Mouse (Mus musculus) midbrain, embryonic 15.5 days (tissue): ENCODE measurements at regions not wholly inside any gene's neighbourhood (a gene's known extent, or its start where the extent isn't known, plus 50 kb on each side); places are given as distances from the start of the nearest gene placed in this dataset.
A peak's percentile ranks its signal among the peaks of the same experiment; 100 is the strongest.

ENCODE experiments used
- ATAC-seq: fragments of 200-750 bp; cut with Nextera tagmentation; replicated peaks from 2 replicates; pipeline ENCODE4 v1.8.0; 2017; ENCODE audit warnings: moderate TSS enrichment
- H3K27ac ChIP-seq: fragments of 300-500 bp; sonication (generic); 2 replicates; pipeline ENCODE4 v1.5.1; 2015; ENCODE audit warnings: mild to moderate bottlenecking, inconsistent platforms
- H3K27me3 ChIP-seq: fragments of 300-500 bp; sonication (generic); replicated peaks from 2 replicates; pipeline ENCODE4 v1.6.1; 2015; ENCODE audit warnings: inconsistent platforms
- H3K36me3 ChIP-seq: fragments of 300-500 bp; sonication (generic); replicated peaks from 2 replicates; pipeline ENCODE4 v1.6.1; 2015; ENCODE audit warnings: inconsistent platforms
- H3K4me1 ChIP-seq: fragments of 300-500 bp; sonication (generic); 2 replicates; pipeline ENCODE4 v1.6.1; 2015; ENCODE audit warnings: inconsistent platforms
- H3K4me2 ChIP-seq: fragments of 300-500 bp; sonication (generic); 2 replicates; pipeline ENCODE4 v1.6.1; 2015; ENCODE audit warnings: inconsistent platforms, mild to moderate bottlenecking, moderate library complexity
- H3K4me3 ChIP-seq: fragments of 300-500 bp; sonication (generic); 2 replicates; pipeline ENCODE4 v1.5.1; 2015; ENCODE audit warnings: mild to moderate bottlenecking, inconsistent platforms
- H3K9ac ChIP-seq: fragments of 300-500 bp; sonication (generic); 2 replicates; pipeline ENCODE4 v1.6.1; 2015; ENCODE audit warnings: mild to moderate bottlenecking, inconsistent platforms
- H3K9me3 ChIP-seq: fragments of 300-500 bp; sonication (generic); 2 replicates; pipeline ENCODE4 v1.6.1; 2016; ENCODE audit warnings: inconsistent platforms
- WGBS: fragments of 180-500 bp; shearing (Covaris S2); methylation state at CpG from one replicate; pipeline ENCODE4 v1.1.7; 2015; ENCODE audit warnings: mixed read lengths; 5-methylcytosine and 5-hydroxymethylcytosine counted together

GRCm38 (mm10) chr14:105841888-105842287, 54.7 kb downstream of the Spry2 start:
- Histone ChIP-seq H3K27ac (no peak overlapping the region), H3K4me3 (no peak overlapping the region), H3K36me3 (no peaks in the 10 kb centered on the region), H3K9me3 (no peaks in the 10 kb centered on the region), H3K4me2 (no peak overlapping the region), H3K4me1 (no peaks in the 10 kb centered on the region), H3K27me3 (no peaks in the 10 kb centered on the region), H3K9ac (no peak overlapping the region)
- ATAC-seq: no peak

- H3K4me1 ChIP-seq: no peaks in the 10 kb centered on the region
- H3K27ac ChIP-seq: no peak overlapping the region
- no peak overlapping the region for H3K9ac ChIP-seq
- H3K4me3 ChIP-seq: no peak overlapping the region
- no peak overlapping the region for H3K4me2 ChIP-seq
- no peaks in the 10 kb centered on the region for H3K27me3 ChIP-seq
- no peak for ATAC-seq
- H3K9me3 ChIP-seq: no peaks in the 10 kb centered on the region
- WGBS: 91% methylated on average over 3 of the region's 3 CpGs
- H3K36me3 ChIP-seq: no peaks in the 10 kb centered on the region
These were observed 59.1 kb downstream of the Spry2 start for GRCm38 (mm10) chr14:105837533-105837932.

GRCm38 (mm10) chr14:105830701-105831100, 65.9 kb downstream of the Spry2 start:
- no peak overlapping the region for H3K27ac ChIP-seq
- H3K4me3 ChIP-seq: no peak overlapping the region
- no peak for ATAC-seq
- no peak overlapping the region for H3K9ac ChIP-seq
- 92% methylated on average over 12 of the region's 12 CpGs for WGBS
- H3K27me3 ChIP-seq: no peaks in the 10 kb centered on the region
- no peaks in the 10 kb centered on the region for H3K4me1 ChIP-seq
- H3K36me3 ChIP-seq: no peaks in the 10 kb centered on the region
- H3K4me2 ChIP-seq: no peak overlapping the region
- H3K9me3 ChIP-seq: no peaks in the 10 kb centered on the region

- no peak for ATAC-seq
These were observed 66.3 kb downstream of the Spry2 start for GRCm38 (mm10) chr14:105830301-105830700.

GRCm38 (mm10) chr14:105823129-105823528, 73.5 kb downstream of the Spry2 start:
- WGBS: 89% methylated on average over 8 of the region's 8 CpGs
- H3K36me3 ChIP-seq: no peaks in the 10 kb centered on the region
- no peak overlapping the region for H3K9ac ChIP-seq
- no peaks in the 10 kb centered on the region for H3K27me3 ChIP-seq
- H3K9me3 ChIP-seq: no peaks in the 10 kb centered on the region
- H3K4me3 ChIP-seq: no peak overlapping the region
- no peaks in the 10 kb centered on the region for H3K4me1 ChIP-seq
- no peak for ATAC-seq
- no peak overlapping the region for H3K27ac ChIP-seq
- no peak overlapping the region for H3K4me2 ChIP-seq

More at GRCm38 (mm10) chr14:105830301-105830700, 66.3 kb downstream of the Spry2 start:
- H3K4me1 ChIP-seq: no peaks in the 10 kb centered on the region
- H3K9me3 ChIP-seq: no peaks in the 10 kb centered on the region
- H3K4me3 ChIP-seq: no peak overlapping the region
- no peak overlapping the region for H3K4me2 ChIP-seq
- H3K27ac ChIP-seq: no peak overlapping the region
- no peaks in the 10 kb centered on the region for H3K36me3 ChIP-seq
- H3K27me3 ChIP-seq: no peaks in the 10 kb centered on the region
- H3K9ac ChIP-seq: no peak overlapping the region
- 80% methylated on average over 4 of the region's 4 CpGs for WGBS

- Histone ChIP-seq H3K4me3 (no peak overlapping the region), H3K9me3 (no peaks in the 10 kb centered on the region), H3K4me2 (no peak overlapping the region), H3K27ac (no peak overlapping the region), H3K4me1 (no peaks in the 10 kb centered on the region), H3K27me3 (no peaks in the 10 kb centered on the region), H3K9ac (no peak overlapping the region), H3K36me3 (no peaks in the 10 kb centered on the region)
- no peak for ATAC-seq
- 94% methylated on average over 9 of the region's 9 CpGs for WGBS
These were observed 74.0 kb downstream of the Spry2 start for GRCm38 (mm10) chr14:105822653-105823052.

GRCm38 (mm10) chr14:105819534-105819933, 77.1 kb downstream of the Spry2 start:
- no peak overlapping the region for H3K27ac ChIP-seq
- 98% methylated on average over 2 of the region's 2 CpGs for WGBS
- H3K9ac ChIP-seq: no peak overlapping the region
- no peaks in the 10 kb centered on the region for H3K36me3 ChIP-seq
- H3K27me3 ChIP-seq: no peaks in the 10 kb centered on the region
- no peak overlapping the region for H3K4me2 ChIP-seq
- H3K4me3 ChIP-seq: no peak overlapping the region
- peaks cover 11% of the 10 kb centered on the region for H3K4me1 ChIP-seq
- H3K9me3 ChIP-seq: no peaks in the 10 kb centered on the region
- no peak for ATAC-seq

- no peak overlapping the region for H3K27ac ChIP-seq
- 94% methylated on average over 3 of the region's 3 CpGs for WGBS
- peaks cover 11% of the 10 kb centered on the region for H3K4me1 ChIP-seq
- no peak overlapping the region for H3K4me2 ChIP-seq
- H3K9me3 ChIP-seq: no peaks in the 10 kb centered on the region
- H3K36me3 ChIP-seq: no peaks in the 10 kb centered on the region
- no peak overlapping the region for H3K4me3 ChIP-seq
- no peak for ATAC-seq
- no peak overlapping the region for H3K9ac ChIP-seq
- H3K27me3 ChIP-seq: no peaks in the 10 kb centered on the region
These were observed 77.8 kb downstream of the Spry2 start for GRCm38 (mm10) chr14:105818841-105819240.

GRCm38 (mm10) chr14:105817481-105817880, 79.1 kb downstream of the Spry2 start:
- no peak overlapping the region for H3K27ac ChIP-seq
- no peak overlapping the region for H3K4me3 ChIP-seq
- H3K9ac ChIP-seq: no peak overlapping the region
- WGBS: 91% methylated on average over 6 of the region's 6 CpGs
- H3K4me1 ChIP-seq: peaks cover 11% of the 10 kb centered on the region
- H3K4me2 ChIP-seq: no peak overlapping the region
- ATAC-seq: no peak
- H3K36me3 ChIP-seq: no peaks in the 10 kb centered on the region
- no peaks in the 10 kb centered on the region for H3K27me3 ChIP-seq
- H3K9me3 ChIP-seq: no peaks in the 10 kb centered on the region

- Histone ChIP-seq H3K9me3 (no peaks in the 10 kb centered on the region), H3K36me3 (no peaks in the 10 kb centered on the region), H3K4me1 (peaks cover 11% of the 10 kb centered on the region), H3K9ac (no peak overlapping the region), H3K27me3 (no peaks in the 10 kb centered on the region), H3K27ac (no peak overlapping the region), H3K4me2 (peak overlapping the region; percentile 48), H3K4me3 (peak overlapping the region; percentile 29)
- WGBS: 3% methylated on average over 6 of the region's 6 CpGs
- ATAC-seq: peak; percentile 84
These were observed 80.8 kb downstream of the Spry2 start for GRCm38 (mm10) chr14:105815827-105816226.

GRCm38 (mm10) chr14:105815281-105815680, 81.3 kb downstream of the Spry2 start:
- H3K9ac ChIP-seq: peak overlapping the region; percentile 22
- H3K27me3 ChIP-seq: no peaks in the 10 kb centered on the region
- H3K9me3 ChIP-seq: no peaks in the 10 kb centered on the region
- peak overlapping the region; percentile 48 for H3K4me2 ChIP-seq
- peaks cover 11% of the 10 kb centered on the region for H3K4me1 ChIP-seq
- no peak overlapping the region for H3K27ac ChIP-seq
- H3K36me3 ChIP-seq: no peaks in the 10 kb centered on the region
- H3K4me3 ChIP-seq: peak overlapping the region; percentile 29
- peak; percentile 71; the same call in 1 of the 2 replicates for ATAC-seq
- 7% methylated on average over 12 of the region's 12 CpGs for WGBS

- H3K4me3 ChIP-seq: no peak overlapping the region
- ATAC-seq: no peak
These were observed 83.0 kb downstream of the Spry2 start for GRCm38 (mm10) chr14:105813661-105814060.

GRCm38 (mm10) chr14:105813097-105813496, 83.5 kb downstream of the Spry2 start:
- no peak overlapping the region for H3K4me2 ChIP-seq
- H3K27ac ChIP-seq: no peak overlapping the region
- peaks cover 11% of the 10 kb centered on the region for H3K4me1 ChIP-seq
- H3K4me3 ChIP-seq: no peak overlapping the region
- H3K9ac ChIP-seq: no peak overlapping the region
- WGBS: 90% methylated on average over 6 of the region's 6 CpGs
- H3K9me3 ChIP-seq: no peaks in the 10 kb centered on the region
- H3K27me3 ChIP-seq: no peaks in the 10 kb centered on the region
- H3K36me3 ChIP-seq: no peaks in the 10 kb centered on the region
- ATAC-seq: no peak

More at GRCm38 (mm10) chr14:105813661-105814060, 83.0 kb downstream of the Spry2 start:
- no peak overlapping the region for H3K4me2 ChIP-seq
- H3K4me1 ChIP-seq: peaks cover 11% of the 10 kb centered on the region
- no peaks in the 10 kb centered on the region for H3K9me3 ChIP-seq
- H3K27ac ChIP-seq: no peak overlapping the region
- no peaks in the 10 kb centered on the region for H3K36me3 ChIP-seq
- H3K9ac ChIP-seq: no peak overlapping the region
- no peaks in the 10 kb centered on the region for H3K27me3 ChIP-seq
